Mouse (Mus musculus): ENCODE results near the gene Spdye4c. TPM values are rescaled to one million over a fixed set of nuclear protein-coding genes. Genes with fewer than 3 reads are reported as not detected.

Gene Spdye4c
- polyA plus RNA-seq, 1 experiment from 2014 or later, result not detected

- Histone ChIP-seq H3K4me3 (ENCODE audit: low read depth, low read length) (no peak overlapping the region), H3K27ac (replicated peaks; ENCODE audit: low read depth, low read length) (no peak overlapping the region), H3K4me1 (ENCODE audit: control insufficient read depth, insufficient read depth, low read length) (no peaks in the 10 kb centered on the region), H3K4me2 (ENCODE audit: low read depth, low read length) (no peak overlapping the region), H3K27me3 (ENCODE audit: control insufficient read depth, insufficient read depth, low read length) (no peaks in the 10 kb centered on the region), H3K9me3 (replicated peaks; ENCODE audit: control insufficient read depth, low read length) (no peaks in the 10 kb centered on the region), H3K36me3 (replicated peaks; ENCODE audit: control insufficient read depth, insufficient read depth, low read depth, low read length) (peaks cover 3% of the 10 kb centered on the region), H3K9ac (replicated peaks; ENCODE audit: low read length) (no peak overlapping the region)
- ATAC-seq (replicated peaks; ENCODE audit: insufficient number of reproducible peaks, low FRiP score, low TSS enrichment, low read depth) (no peak), DNase-seq (ENCODE audit: low spot score) (no peak)
- WGBS, result 93% methylated on average over 7 of the region's 7 CpGs
These were observed 21.3 kb downstream of the Spdye4c start for GRCm38 (mm10) chr2:128612275-128612674.

- Histone ChIP-seq H3K9ac (replicated peaks; ENCODE audit: low read length) (no peak overlapping the region), H3K27ac (replicated peaks; ENCODE audit: low read depth, low read length) (no peak overlapping the region), H3K4me1 (ENCODE audit: control insufficient read depth, insufficient read depth, low read length) (no peaks in the 10 kb centered on the region), H3K4me3 (ENCODE audit: low read depth, low read length) (no peak overlapping the region), H3K36me3 (replicated peaks; ENCODE audit: control insufficient read depth, insufficient read depth, low read depth, low read length) (peaks cover 12% of the 10 kb centered on the region), H3K9me3 (replicated peaks; ENCODE audit: control insufficient read depth, low read length) (no peaks in the 10 kb centered on the region), H3K4me2 (ENCODE audit: low read depth, low read length) (no peak overlapping the region), H3K27me3 (ENCODE audit: control insufficient read depth, insufficient read depth, low read length) (no peaks in the 10 kb centered on the region)
- ATAC-seq (replicated peaks; ENCODE audit: insufficient number of reproducible peaks, low FRiP score, low TSS enrichment, low read depth) (no peak), DNase-seq (ENCODE audit: low spot score) (no peak)
- WGBS, result 89% methylated on average over 5 of the region's 5 CpGs
These were observed 22.4 kb downstream of the Spdye4c start for GRCm38 (mm10) chr2:128613365-128613764.

DNA sequence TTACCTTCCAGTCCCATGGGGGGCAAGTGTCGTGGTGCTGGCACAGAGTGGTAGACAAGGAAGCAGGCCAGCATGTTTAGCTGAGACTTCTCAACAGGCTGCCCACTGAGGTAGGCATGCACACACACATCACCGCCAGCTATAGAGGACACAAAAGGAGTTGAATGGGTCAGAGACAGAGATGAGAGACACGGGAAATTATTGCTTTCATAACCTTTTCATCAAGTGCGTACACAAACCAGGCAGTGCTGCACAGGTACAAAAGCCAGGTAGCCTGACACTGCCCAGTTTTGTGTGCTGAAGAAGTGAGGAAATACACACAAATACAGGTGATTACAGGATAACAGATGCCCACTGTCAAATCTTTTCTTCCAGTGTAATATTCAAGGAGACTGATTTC is 24.4 kb downstream of the Spdye4c start:
- no peak overlapping the region for H3K9ac ChIP-seq (replicated peaks; ENCODE audit: low read length)
- no peak overlapping the region for H3K27ac ChIP-seq (replicated peaks; ENCODE audit: low read depth, low read length)
- H3K4me3 ChIP-seq (ENCODE audit: low read depth, low read length), result no peak overlapping the region
- H3K4me1 ChIP-seq (ENCODE audit: control insufficient read depth, insufficient read depth, low read length), result no peaks in the 10 kb centered on the region
- no peaks in the 10 kb centered on the region for H3K9me3 ChIP-seq (replicated peaks; ENCODE audit: control insufficient read depth, low read length)
- 89% methylated on average over 4 of the region's 4 CpGs for WGBS
- ATAC-seq (replicated peaks; ENCODE audit: insufficient number of reproducible peaks, low FRiP score, low TSS enrichment, low read depth) (no peak), DNase-seq (ENCODE audit: low spot score) (no peak)
- no peaks in the 10 kb centered on the region for H3K27me3 ChIP-seq (ENCODE audit: control insufficient read depth, insufficient read depth, low read length)
- H3K36me3 ChIP-seq (replicated peaks; ENCODE audit: control insufficient read depth, insufficient read depth, low read depth, low read length), result peaks cover 14% of the 10 kb centered on the region
- no peak overlapping the region for H3K4me2 ChIP-seq (ENCODE audit: low read depth, low read length)

GRCm38 (mm10) chr2:128620578-128620977 is 29.6 kb downstream of the Spdye4c start:
- no peaks in the 10 kb centered on the region for H3K9me3 ChIP-seq (replicated peaks; ENCODE audit: control insufficient read depth, low read length)
- H3K27ac ChIP-seq (replicated peaks; ENCODE audit: low read depth, low read length), result no peak overlapping the region
- no peak overlapping the region for H3K4me2 ChIP-seq (ENCODE audit: low read depth, low read length)
- 94% methylated on average over 1 of the region's 1 CpGs for WGBS
- peaks cover 20% of the 10 kb centered on the region for H3K36me3 ChIP-seq (replicated peaks; ENCODE audit: control insufficient read depth, insufficient read depth, low read depth, low read length)
- H3K9ac ChIP-seq (replicated peaks; ENCODE audit: low read length), result no peak overlapping the region
- H3K27me3 ChIP-seq (ENCODE audit: control insufficient read depth, insufficient read depth, low read length), result no peaks in the 10 kb centered on the region
- ATAC-seq (replicated peaks; ENCODE audit: insufficient number of reproducible peaks, low FRiP score, low TSS enrichment, low read depth) (no peak), DNase-seq (ENCODE audit: low spot score) (no peak)
- H3K4me3 ChIP-seq (ENCODE audit: low read depth, low read length), result no peak overlapping the region
- no peaks in the 10 kb centered on the region for H3K4me1 ChIP-seq (ENCODE audit: control insufficient read depth, insufficient read depth, low read length)

Other genes with a start within 250 kb of the Spdye4c start
- gene Anapc1, start 96.2 kb downstream of the Spdye4c start, polyA plus RNA-seq (2014; fragmentation: Nextera tagmentation; extraction: Ambion mirVana), result 90.4 and 90.7 TPM in 2 replicates
- 10.9 and 12.4 TPM in 2 replicates for gene Mertk, start 107.7 kb downstream of the Spdye4c start, polyA plus RNA-seq (2014; fragmentation: Nextera tagmentation; extraction: Ambion mirVana)
- 24.9 and 26.6 TPM in 2 replicates for gene Tmem87b, start 226.9 kb downstream of the Spdye4c start, polyA plus RNA-seq (2014; fragmentation: Nextera tagmentation; extraction: Ambion mirVana)

All from embryonic facial prominence, embryonic 11.5 days (tissue).